Mouse (Mus musculus) spleen, embryonic (tissue): ENCODE measurements around the gene Gm21394.
"Not testable (repeated sequence)": the region's sequence is repeated elsewhere in the genome, so short reads cannot be mapped to it uniquely, and the experiment has no call there.

Source experiments
- CTCF ChIA-PET: fragments of 350-600 bp; sonication (Branson Sonifier 250); formaldehyde crosslinking; loops from one replicate; lab custom pipeline; 2022; lab: Charles Lee

The Gm21394 gene

DNA sequence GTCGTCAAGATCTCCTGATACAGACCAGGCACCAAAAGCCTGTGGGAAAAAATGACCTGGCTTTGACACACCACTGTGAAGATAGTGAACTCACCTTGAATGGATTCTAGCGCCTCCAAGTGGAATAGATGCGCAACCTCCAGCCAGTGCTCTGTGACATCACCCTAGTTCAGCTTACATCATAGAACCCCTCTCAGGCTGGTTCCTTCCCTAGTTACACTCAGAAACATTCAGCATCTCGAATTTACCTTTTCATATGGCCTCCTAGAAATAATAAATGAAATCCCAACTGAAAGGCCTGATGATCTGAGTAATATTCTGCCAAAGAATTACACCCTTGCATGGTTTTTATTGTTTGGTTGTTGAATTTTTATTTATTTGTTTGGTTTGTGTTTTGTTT lies at the start of gene Gm21394:
Gene Gm21394, minus strand, starts transcription at position 101 of the 400 bp plus-strand sequence.
- CTCF ChIA-PET, result not testable (repeated sequence)
